Mouse (Mus musculus) neural tube, embryonic 14.5 days (tissue): ENCODE data around the gene Limch1. TPM values are rescaled to one million over a fixed set of nuclear protein-coding genes. Genes with fewer than 3 reads are reported as not detected.

Experiments used
- ATAC-seq: fragments of 200-750 bp; cut with Nextera tagmentation; 2 replicates; pipeline ENCODE4 v1.8.0; 2017; ENCODE audit warnings: low read depth, mild to moderate bottlenecking, moderate TSS enrichment, moderate library complexity
- H3K27ac ChIP-seq: fragments of 300-500 bp; sonication (generic); 2 replicates; pipeline ENCODE4 v1.5.1; 2014; ENCODE audit warnings: low read depth, mild to moderate bottlenecking, control low read depth, low read length, moderate library complexity, mixed read lengths
- H3K27me3 ChIP-seq: fragments of 300-500 bp; sonication (generic); 2 replicates; pipeline ENCODE4 v1.6.1; 2014; ENCODE audit warnings: low read length; ENCODE audit not compliant: control insufficient read depth, insufficient read depth
- H3K36me3 ChIP-seq: fragments of 300-500 bp; sonication (generic); 2 replicates; pipeline ENCODE4 v1.6.1; 2014; ENCODE audit warnings: low read length, mixed read lengths; ENCODE audit not compliant: control insufficient read depth, insufficient read depth
- H3K4me1 ChIP-seq: fragments of 300-500 bp; sonication (generic); 2 replicates; pipeline ENCODE4 v1.6.1; 2014; ENCODE audit warnings: low read length; ENCODE audit not compliant: control insufficient read depth, insufficient read depth
- H3K4me2 ChIP-seq: fragments of 300-500 bp; sonication (generic); 2 replicates; pipeline ENCODE4 v1.6.1; 2014; ENCODE audit warnings: mild to moderate bottlenecking, low read depth, low read length, control low read depth
- H3K4me3 ChIP-seq: fragments of 300-500 bp; sonication (generic); 2 replicates; pipeline ENCODE4 v1.5.1; 2014; ENCODE audit warnings: low read depth, low read length, control low read depth, mixed read lengths
- H3K9ac ChIP-seq: fragments of 300-500 bp; sonication (generic); replicated peaks from 2 replicates; pipeline ENCODE4 v1.6.1; 2014; ENCODE audit warnings: low read depth, mild to moderate bottlenecking, control low read depth, low read length, mixed read lengths
- H3K9me3 ChIP-seq: fragments of 300-500 bp; sonication (generic); 2 replicates; pipeline ENCODE4 v1.6.1; 2016; ENCODE audit warnings: low read length; ENCODE audit not compliant: control insufficient read depth
- WGBS: fragments of 180-500 bp; shearing (Covaris S2); extraction: QIAGEN DNeasy Blood & Tissue Kit; methylation state at CpG from one replicate; pipeline ENCODE4 v1.1.7; 2014; 5-methylcytosine and 5-hydroxymethylcytosine counted together
- polyA plus RNA-seq: library from polyadenylated mRNA; unstranded; fragments of >200 nt; fragmentation: Nextera tagmentation; extraction: Ambion mirVana; gene quantifications from 2 replicates; pipeline ENCODE4 v1.2.1, GENCODE M21; 2014

Limch1 gene
- polyA plus RNA-seq, 1 experiment from 2014 or later: 81.8 TPM

DNA sequence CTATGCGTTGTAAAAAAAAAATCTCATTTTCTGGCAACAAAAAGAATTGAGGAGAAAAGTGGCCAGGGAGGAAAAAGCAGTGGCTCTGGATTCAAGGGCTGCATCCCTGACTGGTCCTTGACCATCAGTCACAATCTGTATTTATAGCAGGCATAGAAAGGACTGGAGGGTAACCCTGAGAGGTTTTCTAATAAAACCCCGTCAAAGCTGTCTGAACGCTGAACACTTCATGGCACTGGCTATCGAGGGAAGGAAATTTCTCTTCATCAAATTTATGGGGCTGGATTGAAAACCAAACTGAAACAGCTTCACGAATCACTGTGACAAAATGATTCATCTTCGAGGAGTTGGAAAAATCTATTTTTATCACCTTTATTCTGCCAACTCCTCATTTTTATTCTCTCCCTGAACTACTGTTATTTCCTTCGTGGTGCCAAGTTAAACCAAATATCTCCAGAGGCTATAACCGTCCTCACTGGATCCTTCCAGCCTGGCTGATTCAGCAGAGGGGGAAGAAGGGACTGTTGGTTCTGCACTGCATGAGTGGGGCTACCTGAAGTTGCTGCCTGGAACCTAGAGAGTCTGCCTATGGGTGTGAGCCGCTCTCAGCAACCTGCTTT, 153.3 kb downstream of the Limch1 start:
- Histone ChIP-seq H3K4me3 (no peak overlapping the region), H3K27ac (peak overlapping the region; percentile 40; the same call in 1 of the 2 replicates), H3K27me3 (no peaks in the 10 kb centered on the region), H3K9me3 (no peaks in the 10 kb centered on the region), H3K4me1 (0 out of 2 replicates have a peak, but pooled peaks cover 5% of the 10 kb centered on the region), H3K36me3 (no peaks in the 10 kb centered on the region), H3K9ac (no peak overlapping the region), H3K4me2 (no peak overlapping the region)
- 64% methylated on average over 9 of the region's 9 CpGs for WGBS
- ATAC-seq: peak; percentile 56; the same call in 1 of the 2 replicates

DNA sequence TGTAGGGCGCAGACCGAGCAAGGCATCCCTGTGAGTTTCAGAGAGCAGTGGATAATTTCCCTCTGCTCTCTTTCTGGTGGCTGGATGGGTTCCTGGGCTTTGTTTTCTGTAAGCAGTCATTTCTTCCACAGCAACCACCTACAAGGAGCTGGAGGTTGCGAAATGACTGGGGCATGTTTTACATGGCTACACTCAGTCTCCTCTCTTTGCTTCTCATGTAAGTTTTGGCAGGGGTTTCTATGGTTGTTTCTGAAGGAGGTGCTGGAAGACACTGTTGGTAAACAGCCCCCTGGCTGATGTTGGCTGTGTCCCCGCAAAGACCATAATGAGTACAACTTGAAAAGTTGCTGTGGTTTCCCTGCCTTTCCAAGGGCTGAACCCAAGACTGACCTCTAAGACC, 155.5 kb downstream of the Limch1 start:
- no peak overlapping the region for H3K27ac ChIP-seq
- no peak overlapping the region for H3K9ac ChIP-seq
- H3K9me3 ChIP-seq: no peaks in the 10 kb centered on the region
- no peak overlapping the region for H3K4me3 ChIP-seq
- H3K36me3 ChIP-seq: no peaks in the 10 kb centered on the region
- H3K4me2 ChIP-seq: no peak overlapping the region
- 0 out of 2 replicates have a peak, but pooled peaks cover 8% of the 10 kb centered on the region for H3K4me1 ChIP-seq
- no peaks in the 10 kb centered on the region for H3K27me3 ChIP-seq
- 93% methylated on average over 4 of the region's 4 CpGs for WGBS
- ATAC-seq: no peak

GRCm38 (mm10) chr5:66904835-66905234, 159.2 kb downstream of the Limch1 start:
- Histone ChIP-seq H3K4me1 (0 out of 2 replicates have a peak, but pooled peaks cover 3% of the 10 kb centered on the region), H3K27ac (peak overlapping the region; percentile 22; the same call in 1 of the 2 replicates), H3K4me2 (no peak overlapping the region), H3K9me3 (no peaks in the 10 kb centered on the region), H3K36me3 (no peaks in the 10 kb centered on the region), H3K4me3 (no peak overlapping the region), H3K27me3 (no peaks in the 10 kb centered on the region), H3K9ac (no peak overlapping the region)
- 54% methylated on average over 6 of the region's 6 CpGs for WGBS
- ATAC-seq: no peak

DNA sequence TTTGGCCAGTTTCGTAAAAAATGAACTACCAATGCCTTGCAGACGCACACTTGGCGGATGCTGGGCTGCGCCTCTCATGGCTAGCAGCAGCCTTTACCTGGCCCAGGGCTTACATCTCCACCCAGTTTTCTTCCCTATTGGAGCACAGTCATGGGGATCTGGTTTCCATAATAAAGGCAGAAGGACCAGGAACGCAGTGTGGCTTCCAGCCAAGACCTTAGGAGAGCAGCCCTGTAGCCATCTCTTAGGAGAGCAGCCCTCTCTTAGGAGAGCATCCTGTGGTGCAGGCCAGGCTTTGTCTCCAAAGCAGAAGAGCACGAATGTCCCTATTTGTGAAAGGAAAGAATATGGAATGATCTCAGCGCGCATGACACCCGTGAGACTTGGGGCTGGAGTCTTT, 163.3 kb downstream of the Limch1 start:
- no peak overlapping the region for H3K27ac ChIP-seq
- WGBS: 84% methylated on average over 9 of the region's 9 CpGs
- no peak for ATAC-seq
- H3K27me3 ChIP-seq: no peaks in the 10 kb centered on the region
- no peak overlapping the region for H3K4me3 ChIP-seq
- 0 out of 2 replicates have a peak, but pooled peaks cover 3% of the 10 kb centered on the region for H3K4me1 ChIP-seq
- H3K4me2 ChIP-seq: no peak overlapping the region
- no peak overlapping the region for H3K9ac ChIP-seq
- no peaks in the 10 kb centered on the region for H3K9me3 ChIP-seq
- H3K36me3 ChIP-seq: no peaks in the 10 kb centered on the region

- Histone ChIP-seq H3K4me1 (0 out of 2 replicates have a peak, but pooled peaks cover 3% of the 10 kb centered on the region), H3K27me3 (no peaks in the 10 kb centered on the region), H3K36me3 (no peaks in the 10 kb centered on the region), H3K4me2 (no peak overlapping the region), H3K9ac (no peak overlapping the region), H3K9me3 (no peaks in the 10 kb centered on the region), H3K27ac (no peak overlapping the region), H3K4me3 (no peak overlapping the region)
- ATAC-seq: no peak
- WGBS: 73% methylated on average over 2 of the region's 2 CpGs
Measured at GRCm38 (mm10) chr5:66909962-66910361, 164.3 kb downstream of the Limch1 start.

DNA sequence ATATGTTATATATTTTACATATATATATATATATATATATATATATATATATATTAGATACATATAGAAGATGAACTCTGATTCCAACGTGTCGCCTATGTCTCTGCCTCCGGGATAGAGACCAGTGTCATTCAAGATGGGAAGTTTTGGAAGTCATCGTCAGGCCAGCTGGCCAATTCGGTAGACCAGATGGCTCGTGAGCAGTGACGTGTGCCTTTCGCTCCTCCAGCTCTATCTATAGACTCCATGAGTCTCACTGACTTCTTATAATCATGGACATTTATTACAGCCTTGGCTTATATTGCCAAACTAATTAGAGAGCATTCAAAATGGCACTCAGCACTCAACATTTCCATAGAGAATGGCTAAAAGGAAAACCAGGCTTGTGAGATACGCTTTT, 165.0 kb downstream of the Limch1 start:
- H3K4me3 ChIP-seq: no peak overlapping the region
- no peaks in the 10 kb centered on the region for H3K27me3 ChIP-seq
- H3K9me3 ChIP-seq: no peaks in the 10 kb centered on the region
- H3K27ac ChIP-seq: no peak overlapping the region
- no peak for ATAC-seq
- no peaks in the 10 kb centered on the region for H3K36me3 ChIP-seq
- no peak overlapping the region for H3K9ac ChIP-seq
- no peak overlapping the region for H3K4me2 ChIP-seq
- peaks cover under 1% of the 10 kb centered on the region; the same call in 1 of the 2 replicates for H3K4me1 ChIP-seq
- 91% methylated on average over 9 of the region's 9 CpGs for WGBS

GRCm38 (mm10) chr5:66911068-66911467, 165.4 kb downstream of the Limch1 start:
- no peak overlapping the region for H3K4me2 ChIP-seq
- no peak overlapping the region for H3K27ac ChIP-seq
- no peak for ATAC-seq
- no peak overlapping the region for H3K9ac ChIP-seq
- WGBS: 95% methylated on average over 4 of the region's 4 CpGs
- no peaks in the 10 kb centered on the region for H3K36me3 ChIP-seq
- no peaks in the 10 kb centered on the region for H3K9me3 ChIP-seq
- no peak overlapping the region for H3K4me3 ChIP-seq
- peaks cover 4% of the 10 kb centered on the region; the same call in 1 of the 2 replicates for H3K4me1 ChIP-seq
- no peaks in the 10 kb centered on the region for H3K27me3 ChIP-seq

DNA sequence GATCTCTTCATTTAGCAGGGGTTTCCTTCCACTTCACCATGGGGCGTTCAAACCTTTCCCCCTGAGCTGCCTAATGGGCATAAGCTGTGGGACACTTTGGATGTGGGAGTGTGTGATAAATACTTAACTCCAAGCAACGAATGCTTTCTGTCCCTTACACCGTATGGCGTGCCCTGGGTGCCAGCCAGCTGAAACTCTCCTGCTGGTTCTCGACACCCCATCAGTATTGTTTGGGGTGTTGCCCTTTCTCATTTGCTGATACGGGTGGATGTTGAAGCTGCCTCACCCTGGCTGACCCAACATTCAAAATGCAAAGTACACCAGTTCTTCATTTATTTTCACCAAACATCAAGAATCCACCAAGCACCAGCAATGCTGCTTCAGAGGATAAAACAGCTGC, 168.2 kb downstream of the Limch1 start:
- no peak overlapping the region for H3K9ac ChIP-seq
- H3K36me3 ChIP-seq: no peaks in the 10 kb centered on the region
- H3K9me3 ChIP-seq: no peaks in the 10 kb centered on the region
- WGBS: 70% methylated on average over 6 of the region's 6 CpGs
- no peak overlapping the region for H3K4me3 ChIP-seq
- ATAC-seq: no peak
- H3K4me1 ChIP-seq: peaks cover 15% of the 10 kb centered on the region
- no peaks in the 10 kb centered on the region for H3K27me3 ChIP-seq
- H3K27ac ChIP-seq: no peak overlapping the region
- no peak overlapping the region for H3K4me2 ChIP-seq

DNA sequence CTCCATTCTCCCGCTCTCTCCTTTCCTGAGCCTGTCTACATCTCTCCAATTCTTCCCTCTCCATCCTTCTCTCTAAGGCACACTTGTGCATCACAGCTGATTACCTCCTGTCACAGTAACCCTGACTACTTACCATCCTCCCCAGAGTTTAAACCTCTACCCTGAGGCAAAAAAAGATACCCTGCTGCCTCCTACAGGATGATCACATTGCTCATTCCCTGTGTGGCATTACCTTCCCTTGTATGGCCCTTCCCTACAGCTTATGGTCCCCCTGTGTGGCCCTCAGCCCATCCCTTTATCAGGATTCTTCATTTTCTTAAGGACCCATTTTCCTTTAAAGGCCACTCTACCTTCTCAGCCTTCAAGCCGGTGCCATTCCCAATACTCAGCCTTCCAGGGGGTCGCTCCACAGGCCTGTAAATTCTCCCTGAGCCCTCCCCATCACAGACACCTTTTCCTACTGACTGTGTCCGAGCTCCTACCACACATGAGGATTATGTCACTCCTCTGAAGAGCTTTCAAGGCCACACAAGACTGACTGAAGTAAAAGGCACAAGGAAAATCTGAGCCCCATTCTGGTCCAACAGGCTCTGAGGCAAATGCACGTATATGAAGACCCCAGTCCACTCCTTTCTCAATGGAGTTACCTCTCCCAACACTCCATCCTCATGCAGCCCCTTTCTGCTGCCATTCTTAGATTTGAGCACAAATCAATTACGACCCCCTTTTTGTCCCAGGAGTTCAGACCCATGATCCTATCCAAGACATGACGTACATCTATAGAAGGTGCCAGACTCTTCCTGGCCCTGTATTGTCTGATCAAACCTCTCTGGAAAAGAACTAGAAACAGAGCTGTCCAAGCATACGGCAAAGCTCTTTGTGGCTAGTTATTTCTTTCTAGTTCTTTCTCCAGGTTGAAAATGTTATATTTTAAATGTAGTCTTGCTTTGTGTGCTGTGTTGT, 172.0 kb downstream of the Limch1 start:
- peak; percentile 42; the same call in 1 of the 2 replicates for ATAC-seq
- WGBS: 46% methylated on average over 8 of the region's 8 CpGs

More for the DNA sequence above, 172.0 kb downstream of the Limch1 start:
- H3K4me1 ChIP-seq: peaks cover 15% of the 10 kb centered on the region
- peak overlapping the region; percentile 85 for H3K27ac ChIP-seq
- H3K27me3 ChIP-seq: no peaks in the 10 kb centered on the region
- no peaks in the 10 kb centered on the region for H3K36me3 ChIP-seq
- H3K4me3 ChIP-seq: no peak overlapping the region
- H3K4me2 ChIP-seq: no peak overlapping the region
- H3K9me3 ChIP-seq: no peaks in the 10 kb centered on the region
- no peak overlapping the region for H3K9ac ChIP-seq
